Mouse (Mus musculus) Muller cell, postnatal 12 days (primary cell): ENCODE results near the gene Trpm3.
"Not testable (repeated sequence)": the region's sequence is repeated elsewhere in the genome, so short reads cannot be mapped to it uniquely, and the experiment has no call there.

Experiments used
- DNase-seq: peaks from one replicate; pipeline ENCODE4 v3.0.0-alpha.2; 2015; ENCODE audit errors: inconsistent ontology term

The Trpm3 gene

DNA sequence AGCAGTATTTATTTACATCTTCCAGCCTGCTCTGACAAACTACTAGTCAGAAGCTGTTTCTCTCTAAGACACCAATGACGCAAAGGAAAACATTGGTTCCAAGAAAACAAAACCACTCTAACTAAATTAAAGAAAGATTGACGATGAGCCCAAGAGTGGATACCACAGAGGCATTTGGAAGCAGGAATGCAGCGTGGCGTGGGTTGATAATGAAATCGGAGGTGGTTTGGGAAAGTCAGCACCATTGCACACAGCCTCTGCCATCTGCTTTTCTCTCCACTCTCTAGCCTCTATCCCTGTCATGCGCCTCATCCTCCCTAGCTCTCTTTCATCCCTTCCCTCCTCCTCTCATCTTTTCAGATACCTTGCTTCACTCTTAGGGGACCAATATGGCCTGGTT lies 826.6 kb downstream of the Trpm3 start:
- no peak for DNase-seq

- DNase-seq = no peak
These were observed 834.4 kb downstream of the Trpm3 start for GRCm38 (mm10) chr19:22973294-22973693.

GRCm38 (mm10) chr19:22973727-22974126 lies 834.9 kb downstream of the Trpm3 start:
- no peak for DNase-seq

GRCm38 (mm10) chr19:22975801-22976200 lies 837.0 kb downstream of the Trpm3 start:
- no peak for DNase-seq

DNA sequence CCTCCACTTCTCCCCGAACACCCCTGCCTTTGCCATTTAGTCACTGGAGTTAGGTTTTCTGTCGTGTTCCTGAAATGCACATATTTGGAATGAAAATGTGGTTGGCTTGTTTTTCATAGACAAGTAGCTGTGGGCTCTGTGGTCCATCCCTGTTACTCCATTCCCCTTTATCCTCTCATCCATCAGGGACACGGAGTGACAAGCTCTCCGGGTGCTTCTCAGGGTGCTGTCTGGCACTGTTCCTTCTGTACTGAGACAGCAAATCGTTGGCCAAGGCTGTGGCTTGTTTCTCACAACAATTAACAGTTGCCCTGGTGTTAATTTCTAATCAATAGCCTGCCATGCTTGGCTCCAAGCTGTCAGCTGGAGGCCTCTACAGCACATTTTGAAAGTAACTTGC lies 838.7 kb downstream of the Trpm3 start:
- peak; percentile 25 for DNase-seq

DNA sequence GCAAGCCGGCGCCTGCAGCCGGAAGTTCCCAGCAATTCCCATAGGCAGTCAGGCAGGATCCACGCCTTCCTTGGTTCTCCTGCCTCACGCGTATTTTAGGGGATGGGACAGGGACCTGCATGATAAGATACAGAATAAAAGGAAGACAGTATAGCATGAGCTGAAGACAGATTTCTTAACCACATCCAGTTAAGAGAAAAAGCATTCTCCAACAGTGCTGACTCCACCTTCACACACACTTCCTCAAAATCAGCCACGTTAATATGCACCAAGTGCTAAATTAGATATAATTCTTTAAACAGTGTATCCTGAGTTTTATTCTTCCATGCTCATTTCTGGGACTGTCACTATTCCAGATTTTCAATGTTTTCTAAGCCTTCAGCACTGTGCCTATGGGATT lies 839.9 kb downstream of the Trpm3 start:
- DNase-seq = no peak

GRCm38 (mm10) chr19:22979191-22979590 lies 840.3 kb downstream of the Trpm3 start:
- DNase-seq = no peak

DNA sequence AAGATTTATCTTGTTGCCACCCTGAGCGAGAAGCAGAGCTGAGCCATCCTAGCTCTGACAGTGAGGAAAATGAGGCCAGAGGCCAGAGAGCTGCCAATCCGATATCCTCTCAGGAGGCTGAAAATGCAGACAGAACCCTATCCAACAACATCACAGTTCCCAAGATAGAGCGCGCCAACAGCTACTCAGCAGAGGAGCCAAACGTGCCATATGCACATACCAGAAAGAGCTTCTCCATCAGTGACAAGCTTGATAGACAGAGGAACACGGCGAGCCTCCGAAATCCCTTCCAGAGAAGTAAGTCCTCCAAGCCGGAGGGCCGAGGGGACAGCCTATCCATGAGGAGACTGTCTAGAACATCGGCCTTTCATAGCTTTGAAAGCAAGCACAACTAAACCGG lies 849.1 kb downstream of the Trpm3 start:
- no peak for DNase-seq

DNA sequence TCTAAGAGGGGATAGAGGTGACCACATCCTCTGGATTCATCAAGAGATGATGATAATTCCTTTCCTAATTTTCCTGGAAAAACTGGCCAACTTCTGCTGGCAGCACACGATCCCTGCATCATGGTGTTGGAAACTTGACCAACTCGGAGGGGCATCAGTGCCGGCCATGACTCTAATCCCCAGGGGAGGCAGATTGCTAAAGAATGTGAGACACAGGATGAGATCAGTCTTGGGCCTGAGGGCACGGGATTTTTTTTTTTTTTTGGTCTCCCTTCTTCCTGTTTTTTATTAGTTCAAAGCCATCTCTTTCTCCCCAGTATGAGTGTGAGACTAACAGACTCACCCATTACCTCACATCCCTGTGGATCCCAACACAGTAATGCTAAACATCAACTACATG lies 855.1 kb downstream of the Trpm3 start:
- no peak for DNase-seq

GRCm38 (mm10) chr19:22994531-22994930 lies 855.7 kb downstream of the Trpm3 start:
- DNase-seq = no peak

DNA sequence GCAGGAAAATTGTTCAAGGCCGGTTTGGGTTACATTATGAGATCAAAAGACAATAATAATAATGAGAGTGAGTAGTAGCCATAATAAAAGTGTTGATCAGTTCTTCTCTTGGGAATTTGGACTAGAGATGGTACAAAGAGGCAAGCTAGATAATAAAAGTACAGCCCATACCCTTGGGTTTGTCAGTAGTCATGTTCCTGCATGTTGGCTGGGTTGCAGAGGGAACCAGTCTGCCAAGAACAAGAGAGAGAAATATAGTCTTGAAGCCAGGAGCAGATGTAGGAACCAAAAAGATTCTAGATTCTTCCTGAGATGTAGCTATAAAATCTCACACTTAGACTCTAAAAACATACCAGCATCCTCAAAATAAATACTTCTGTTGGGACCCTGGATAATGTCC lies 861.4 kb downstream of the Trpm3 start:
- DNase-seq = no peak

- no peak for DNase-seq
These were observed 865.0 kb downstream of the Trpm3 start for GRCm38 (mm10) chr19:23003861-23004260.

GRCm38 (mm10) chr19:23005851-23006250 lies 867.0 kb downstream of the Trpm3 start:
- DNase-seq = no peak

DNA sequence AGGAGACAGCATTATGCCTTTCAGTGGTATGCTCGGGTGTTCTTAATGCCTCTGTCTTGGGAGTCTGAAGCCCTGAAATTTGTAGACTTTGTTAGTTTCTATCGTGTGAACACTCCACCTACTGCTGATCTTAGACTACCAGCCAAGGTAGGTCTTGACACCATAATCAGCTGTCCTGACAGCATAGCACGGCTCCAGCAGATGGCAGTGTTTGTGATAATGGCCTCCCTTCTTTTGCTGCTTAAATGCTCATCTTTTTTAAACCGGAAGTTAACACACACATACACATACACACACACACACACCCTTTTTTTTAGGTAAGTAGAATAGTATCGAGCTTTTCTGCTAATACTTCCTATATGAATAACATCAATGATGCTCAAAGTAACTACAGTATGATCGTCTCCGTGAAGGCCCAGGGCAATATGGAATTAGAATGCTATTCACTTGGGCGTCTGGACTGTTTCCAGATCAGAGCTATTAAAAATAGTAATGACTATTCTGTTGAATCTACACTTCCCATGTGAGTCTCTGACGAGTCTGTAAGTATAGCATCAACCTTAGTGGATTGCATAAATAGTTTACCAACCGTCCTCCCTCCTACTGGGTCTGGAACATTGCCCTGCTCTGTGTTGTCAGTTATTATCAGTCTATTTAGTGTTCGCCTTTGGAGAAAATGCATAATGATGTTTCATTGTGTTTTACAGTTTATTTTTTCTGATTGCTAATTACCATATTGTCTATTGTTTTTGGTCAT lies 867.8 kb downstream of the Trpm3 start:
- peak; percentile 67 for DNase-seq

DNA sequence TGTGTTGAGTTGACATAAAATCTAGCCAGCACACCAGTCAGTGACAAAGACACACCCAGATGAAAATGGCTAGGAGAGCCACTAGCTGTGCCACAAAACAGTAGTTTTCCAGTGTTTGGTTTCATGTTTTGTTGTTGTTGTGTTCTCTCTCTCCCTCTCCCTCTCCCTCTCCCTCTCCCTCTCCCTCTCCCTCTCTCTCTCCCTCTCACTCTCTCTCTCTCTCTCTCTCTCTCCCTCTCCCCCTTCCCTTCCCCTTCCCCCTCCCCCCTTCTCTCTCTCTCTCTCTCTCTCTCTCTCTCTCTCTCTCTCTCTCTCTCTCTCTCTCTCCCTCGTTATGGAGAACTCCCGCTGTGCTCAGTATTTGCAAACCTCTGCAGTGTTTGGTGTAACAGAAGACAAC lies 874.8 kb downstream of the Trpm3 start:
- DNase-seq = no peak

GRCm38 (mm10) chr19:23015516-23015915 lies 876.7 kb downstream of the Trpm3 start:
- DNase-seq = no peak

DNA sequence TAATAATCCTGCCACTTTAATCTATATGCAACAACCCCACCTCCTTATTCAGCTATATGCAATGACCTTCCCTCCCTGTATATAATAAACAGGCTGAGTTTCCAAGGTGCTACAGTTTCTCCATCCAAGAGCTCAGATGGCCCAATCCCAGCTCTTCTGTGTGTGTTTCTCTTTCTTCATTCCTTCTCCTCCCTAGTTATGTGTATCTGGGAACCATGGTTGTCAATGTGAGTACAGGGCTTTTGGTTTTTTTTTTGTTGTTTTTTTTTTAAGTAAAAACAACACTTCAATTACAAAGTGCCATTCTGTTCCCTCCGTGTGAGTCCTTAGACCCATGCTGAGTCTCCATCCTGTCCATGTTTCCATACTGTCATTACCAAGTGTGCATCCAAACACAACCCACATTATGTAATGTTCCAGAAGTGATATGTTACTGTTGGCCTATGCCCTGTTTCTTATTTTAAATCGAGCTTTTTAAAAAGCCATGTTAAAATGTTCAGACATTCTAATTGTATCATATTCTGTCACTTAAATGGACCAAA lies 879.4 kb downstream of the Trpm3 start:
- DNase-seq = no peak

DNA sequence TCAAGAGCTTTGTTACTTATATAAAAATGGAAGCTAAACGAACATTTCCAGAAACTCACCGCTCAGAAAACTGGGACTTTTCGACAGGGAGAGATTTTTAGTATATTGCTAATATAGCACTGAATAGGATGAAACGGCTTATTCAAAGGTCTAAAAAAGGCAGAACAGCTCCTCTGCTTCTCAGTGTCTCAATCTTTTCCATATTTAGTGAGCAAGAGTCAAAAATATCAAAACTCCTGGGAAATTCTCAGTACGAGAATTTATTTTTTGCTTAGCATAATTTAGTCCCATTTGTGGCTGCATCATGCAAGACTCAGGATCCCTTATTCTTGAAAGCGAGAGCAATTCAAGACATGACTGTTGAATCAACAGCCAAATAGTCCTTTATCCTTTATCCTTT lies 884.1 kb downstream of the Trpm3 start:
- no peak for DNase-seq

DNA sequence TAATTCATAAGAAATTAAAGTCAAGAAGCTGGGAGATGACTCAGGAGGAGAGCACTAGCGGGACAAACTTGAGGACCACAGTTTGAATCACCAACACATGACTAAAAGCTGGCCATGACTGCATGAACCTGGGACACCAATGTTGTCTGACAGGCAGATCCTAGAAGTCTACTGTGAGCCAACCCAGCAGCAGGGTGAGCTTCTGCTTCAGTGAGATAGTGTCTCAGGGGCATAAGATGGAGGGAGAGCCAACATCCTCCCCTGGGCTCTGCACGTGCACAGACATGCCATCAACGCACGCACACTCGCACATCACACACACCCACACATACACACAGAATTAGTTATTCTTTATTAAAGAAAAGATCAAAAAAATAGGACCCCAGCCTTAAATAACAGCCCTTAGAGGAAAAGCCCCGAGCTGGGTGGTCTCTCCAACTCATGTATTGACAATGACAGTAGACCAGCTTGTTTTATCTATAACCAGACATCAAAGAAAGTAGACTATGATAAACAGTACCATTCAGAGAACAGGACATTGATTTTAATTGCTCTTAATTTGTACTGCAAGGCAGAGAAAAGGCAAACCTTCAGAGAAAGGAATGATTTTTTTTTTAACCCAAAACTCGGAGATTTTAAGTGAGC lies 884.6 kb downstream of the Trpm3 start:
- DNase-seq = no peak

GRCm38 (mm10) chr19:23024821-23025220 lies 886.0 kb downstream of the Trpm3 start:
- no peak for DNase-seq

- no peak for DNase-seq
These were observed 887.6 kb downstream of the Trpm3 start for GRCm38 (mm10) chr19:23026427-23026826.

DNA sequence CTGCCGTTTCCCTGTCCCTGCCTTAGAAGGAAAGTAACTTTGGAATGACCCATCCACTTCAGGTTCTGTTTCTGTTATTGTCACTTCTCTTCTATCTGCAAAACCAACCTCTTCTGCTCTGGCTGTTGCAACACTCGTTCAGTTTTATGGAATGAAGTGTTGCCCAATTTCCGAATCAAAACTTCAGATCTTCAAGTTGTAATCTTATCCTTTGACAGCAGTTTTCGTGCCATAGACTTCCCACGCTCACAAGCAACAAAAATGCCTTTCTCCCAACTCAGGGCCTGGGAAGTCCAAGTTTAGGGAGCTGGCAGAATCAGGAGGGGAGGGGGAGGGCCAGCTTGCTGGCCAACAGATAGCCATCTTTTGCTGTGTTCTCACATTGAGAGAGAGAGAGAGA lies 889.4 kb downstream of the Trpm3 start:
- no peak for DNase-seq

GRCm38 (mm10) chr19:23033343-23033742 lies 894.5 kb downstream of the Trpm3 start:
- not testable (repeated sequence) for DNase-seq
